Mouse (Mus musculus): ENCODE results near the gene Samsn1.

- no peak for TF ChIP-seq CTCF (IDR thresholded peaks at IDR 0.05; ENCODE audit: low read depth, low read length)
- no peak for TF ChIP-seq POLR2A (IDR thresholded peaks at IDR 0.05; ENCODE audit: extremely low read depth, insufficient read depth, low read length)
These were observed 144.9 kb downstream of the Samsn1 start for GRCm38 (mm10) chr16:75877170-75877569.

Data from liver, adult 2 months (tissue).